Mouse (Mus musculus) CH12.LX (cell line): Measurements from ENCODE around the gene Hist1h2bh. TPM values are rescaled to one million over a fixed set of nuclear protein-coding genes. Genes with fewer than 3 reads are reported as not detected.

ENCODE experiments used
- DNase-seq: peaks from one replicate; pipeline ENCODE4 v3.0.0-alpha.2; 2013; ENCODE audit errors: extremely low read depth
- H3K27ac ChIP-seq: 2 replicates; pipeline ENCODE4 v1.5.1; 2012; ENCODE audit warnings: low read depth, mild to moderate bottlenecking, control low read depth, moderate library complexity; ENCODE audit not compliant: insufficient read depth
- H3K27me3 ChIP-seq: replicated peaks from 2 replicates; pipeline ENCODE3; 2012; ENCODE audit warnings: inconsistent platforms
- H3K36me3 ChIP-seq, 2 experiments: replicated peaks in 1 of 2; 2 replicates each; pipeline versions ENCODE3 to v1.6.1; 2012; ENCODE audit warnings: inconsistent platforms in 1 of 2, low read length in 1 of 2, mild to moderate bottlenecking in 1 of 2, mixed read lengths in 1 of 2, moderate library complexity in 1 of 2; ENCODE audit not compliant: control insufficient read depth in 1 of 2, insufficient read depth in 1 of 2
- H3K4me1 ChIP-seq, 2 experiments: 2 replicates each; pipeline ENCODE4 v1.6.1; 2012; ENCODE audit warnings: inconsistent platforms in 1 of 2, moderate library complexity in 1 of 2; ENCODE audit not compliant: insufficient read depth in 2 of 2, control insufficient read depth in 1 of 2
- H3K4me2 ChIP-seq: 2 replicates; pipeline ENCODE4 v1.6.1; 2012; ENCODE audit warnings: low read depth, mild to moderate bottlenecking, control low read depth; ENCODE audit not compliant: poor library complexity, insufficient read depth, severe bottlenecking
- H3K4me3 ChIP-seq, 3 experiments: fragments of 150-350 bp in 1 of 3; sonication (generic) in 1 of 3; replicated peaks in 1 of 3; 2 replicates each; pipeline versions ENCODE3 to v1.5.1; 2011 to 2012; ENCODE audit warnings: low read depth in 2 of 3, low read length in 2 of 3, mild to moderate bottlenecking in 2 of 3, moderate library complexity in 2 of 3, control low read depth in 1 of 3, improper control_type of control experiment in 1 of 3, inconsistent platforms in 1 of 3, mixed read lengths in 1 of 3; ENCODE audit not compliant: poor library complexity in 1 of 3
- H3K79me2 ChIP-seq: replicated peaks from 2 replicates; pipeline ENCODE4 v1.6.1; 2012; ENCODE audit warnings: mild to moderate bottlenecking, moderate library complexity; ENCODE audit not compliant: control insufficient read depth, poor library complexity, insufficient read depth, severe bottlenecking; ENCODE audit errors: extremely low read depth
- H3K9ac ChIP-seq: 2 replicates; pipeline ENCODE4 v1.6.1; 2012; ENCODE audit warnings: low read depth, mild to moderate bottlenecking, control low read depth, moderate library complexity; ENCODE audit not compliant: insufficient read depth
- H3K9me3 ChIP-seq: replicated peaks from 2 replicates; pipeline ENCODE3; 2012; ENCODE audit warnings: low read length, inconsistent platforms, mixed read lengths
- CHD1 ChIP-seq: IDR thresholded peaks from 2 replicates; pipeline ENCODE4 v1.6.1; 2012; ENCODE audit warnings: low read depth, low read length, improper control_type of control experiment, inconsistent platforms
- CHD2 ChIP-seq: IDR thresholded peaks from 2 replicates; pipeline ENCODE4 v1.6.1; 2011; ENCODE audit warnings: low read length, improper control_type of control experiment
- CTCF ChIP-seq, 2 experiments: IDR thresholded peaks in 1 of 2; conservative IDR thresholded peaks in 1 of 2; 2 replicates each; pipeline ENCODE4 v1.5.1; 2011 to 2012; ENCODE audit warnings: low read depth in 2 of 2, low read length in 2 of 2, improper control_type of control experiment in 1 of 2, inconsistent platforms in 1 of 2, mild to moderate bottlenecking in 1 of 2, moderate library complexity in 1 of 2
- E2F4 ChIP-seq: IDR thresholded peaks from 2 replicates; pipeline ENCODE4 v1.6.1; 2011; ENCODE audit warnings: low read depth, low read length, improper control_type of control experiment; ENCODE audit not compliant: insufficient replicate concordance
- EP300 ChIP-seq: IDR thresholded peaks from 2 replicates; pipeline ENCODE4 v1.6.1; 2011; ENCODE audit warnings: low read length, improper control_type of control experiment
- GABPA ChIP-seq: IDR thresholded peaks from 2 replicates; pipeline ENCODE4 v1.6.1; 2012; ENCODE audit warnings: low read depth, low read length, improper control_type of control experiment, inconsistent platforms; ENCODE audit not compliant: insufficient replicate concordance
- IRF4 ChIP-seq: IDR thresholded peaks from 2 replicates; pipeline ENCODE4 v1.6.1; 2014; ENCODE audit warnings: low read depth, mild to moderate bottlenecking, inconsistent platforms, low read length, improper control_type of control experiment
- JUN ChIP-seq: IDR thresholded peaks from 2 replicates; pipeline ENCODE4 v1.6.1; 2011; ENCODE audit warnings: low read depth, mild to moderate bottlenecking, low read length, improper control_type of control experiment, moderate library complexity; ENCODE audit not compliant: insufficient read depth
- MAFK ChIP-seq: IDR thresholded peaks from 2 replicates; pipeline ENCODE4 v1.6.1; 2011; ENCODE audit warnings: low read length, improper control_type of control experiment; ENCODE audit not compliant: insufficient replicate concordance
- NELFE ChIP-seq: IDR thresholded peaks from 2 replicates; pipeline ENCODE4 v1.6.1; 2011; ENCODE audit warnings: low read depth, low read length, improper control_type of control experiment
- NRF1 ChIP-seq: IDR thresholded peaks from 2 replicates; pipeline ENCODE4 v1.6.1; 2014; ENCODE audit warnings: low read depth, mild to moderate bottlenecking, inconsistent platforms, low read length, improper control_type of control experiment, moderate library complexity
- PAX5 ChIP-seq: IDR thresholded peaks from 2 replicates; pipeline ENCODE4 v1.6.1; 2012; ENCODE audit warnings: low read length, inconsistent platforms, mixed read lengths
- POLR2A ChIP-seq: IDR thresholded peaks from 2 replicates; pipeline ENCODE4 v1.6.1; 2011; ENCODE audit warnings: low read depth, mild to moderate bottlenecking, improper control_type of control experiment, low read length
- POLR2AphosphoS2 ChIP-seq: IDR thresholded peaks from 2 replicates; pipeline ENCODE4 v1.6.1; 2011; ENCODE audit warnings: low read depth, low read length, improper control_type of control experiment
- TBP ChIP-seq: conservative IDR thresholded peaks from 2 replicates; pipeline ENCODE4 v1.6.1; 2011; ENCODE audit warnings: low read depth, low read length, improper control_type of control experiment
- UBTF ChIP-seq: IDR thresholded peaks from 2 replicates; pipeline ENCODE4 v1.6.1; 2012; ENCODE audit warnings: low read depth, mild to moderate bottlenecking, inconsistent platforms, low read length, improper control_type of control experiment, moderate library complexity
- USF1 ChIP-seq: IDR thresholded peaks from 2 replicates; pipeline ENCODE4 v1.6.1; 2014; ENCODE audit warnings: low read depth, mild to moderate bottlenecking, inconsistent platforms, low read length, improper control_type of control experiment
- USF2 ChIP-seq: conservative IDR thresholded peaks from 2 replicates; pipeline ENCODE4 v1.6.1; 2011; ENCODE audit warnings: low read depth, low read length, improper control_type of control experiment
- ZMIZ1 ChIP-seq: IDR thresholded peaks from 2 replicates; pipeline ENCODE4 v1.6.1; 2012; ENCODE audit warnings: low read depth, mild to moderate bottlenecking, inconsistent platforms, low read length, improper control_type of control experiment
- ZNF384 ChIP-seq: IDR thresholded peaks from 2 replicates; pipeline ENCODE4 v1.6.1; 2012; ENCODE audit warnings: low read depth, low read length, improper control_type of control experiment, inconsistent platforms
- dilution Hi-C: fragments of 300-500 bp; cut with MboI; formaldehyde crosslinking; loops from 2 replicates; pipeline ENCODE4 v1.14.3; 2020; ENCODE audit warnings: low sequenced_read_pairs; ENCODE audit not compliant: extremely low pct_unique_long_range_greater_than_20kb, extremely low pct_ligation_motif_present
- in situ Hi-C: fragments of 300-500 bp; cut with MboI; formaldehyde crosslinking; loops from 3 replicates; pipeline ENCODE4 v1.14.3; 2019; ENCODE audit warnings: low sequenced_read_pairs, low pct_ligation_motif_present, low pct_unique_long_range_greater_than_20kb, mixed read lengths
- polyA plus RNA-seq: library from polyadenylated mRNA; unstranded; fragments of >175 nt; gene quantifications from 2 replicates; pipeline ENCODE4 v1.2.1, GENCODE M21; 2012; ENCODE audit warnings: low read depth; ENCODE audit not compliant: insufficient read length
- total RNA-seq, 2 experiments: library from RNA; depleted of rRNA; stranded (reverse); fragments of 300-350 nt in 1 of 2; fragments of >200 nt in 1 of 2; gene quantifications; 2 replicates each; pipeline ENCODE4 v1.2.3; 2012 to 2014

The Hist1h2bh gene
- total and polyA plus RNA-seq, 3 experiments = 0.77 to 261 (median 8.0) TPM

- Histone ChIP-seq H3K4me3 (no peak overlapping the region), H3K9ac (no peak overlapping the region), H3K27ac (no peak overlapping the region), H3K4me1 (peaks cover 7 to 33% of the 10 kb centered on the region in 2 experiments; a peak in 3 of 4 replicates), H3K36me3 (no peaks in the 10 kb centered on the region), H3K4me2 (no peak overlapping the region), H3K27me3 (no peaks in the 10 kb centered on the region), H3K9me3 (no peaks in the 10 kb centered on the region), H3K79me2 (no peaks in the 10 kb centered on the region)
- dilution Hi-C loops (no loop called here), in situ Hi-C loops (loop anchor here (25.0 kb wide), 1 partner anchor 1576 kb away; the partner anchor contains the start of gene Zfp184)
- TF ChIP-seq NELFE (no peak), GABPA (no peak), ZNF384 (no peak), USF1 (no peak), CTCF (conservative IDR thresholded peaks at IDR 0.05 in 1 of 2, IDR thresholded peaks at IDR 0.05 in 1 of 2; ENCODE audit: low read depth in 2 of 2, low read length in 2 of 2) (no peak), JUN (no peak), POLR2AphosphoS2 (no peak), UBTF (no peak), POLR2A (no peak), MAFK (no peak), CHD2 (no peak), IRF4 (no peak), EP300 (no peak)
- DNase-seq = no peak
Observed at GRCm38 (mm10) chr13:23513517-23513916, 29.7 kb downstream of the Hist1h2bh start.

GRCm38 (mm10) chr13:23510127-23510526 lies 33.1 kb downstream of the Hist1h2bh start:
- Histone ChIP-seq H3K27ac (no peak overlapping the region), H3K27me3 (no peaks in the 10 kb centered on the region), H3K9ac (no peak overlapping the region), H3K9me3 (no peaks in the 10 kb centered on the region), H3K36me3 (no peaks in the 10 kb centered on the region), H3K4me2 (peak overlapping the region; percentile 23), H3K4me3 (peak overlapping the region in 1 of 3 experiments; percentile 3), H3K4me1 (peaks cover 9 to 37% of the 10 kb centered on the region in 2 experiments; a peak in 3 of 4 replicates), H3K79me2 (no peaks in the 10 kb centered on the region)
- in situ Hi-C loops (loop anchor here (25.0 kb wide), 1 partner anchor 1573 kb away; the partner anchor contains the start of gene Zfp184), dilution Hi-C loops (no loop called here)
- no peak for DNase-seq
- TF ChIP-seq USF2 (no peak), CTCF (conservative IDR thresholded peaks at IDR 0.05 in 1 of 2, IDR thresholded peaks at IDR 0.05 in 1 of 2; ENCODE audit: low read depth in 2 of 2, low read length in 2 of 2) (no peak), TBP (no peak), PAX5 (no peak), E2F4 (no peak), CHD1 (no peak), NRF1 (no peak), ZMIZ1 (no peak), POLR2AphosphoS2 (no peak)
